Mouse (Mus musculus) brown adipose tissue, adult 24 weeks (tissue): ENCODE results near the gene Raver2. TPM values are rescaled to one million over a fixed set of nuclear protein-coding genes. Genes with fewer than 3 reads are reported as not detected.

Experiments
- H3K27ac ChIP-seq: fragments of 200-500 bp; replicated peaks from 2 replicates; pipeline ENCODE4 v1.5.1; 2012; ENCODE audit warnings: low read depth, mild to moderate bottlenecking, low read length
- H3K4me1 ChIP-seq: fragments of 200-500 bp; 2 replicates; pipeline ENCODE4 v1.6.1; 2012; ENCODE audit warnings: low read length, mixed read lengths; ENCODE audit not compliant: control insufficient read depth, insufficient read depth, insufficient read length
- H3K4me3 ChIP-seq: fragments of 200-500 bp; 2 replicates; pipeline ENCODE4 v1.5.1; 2012; ENCODE audit warnings: low read depth, mild to moderate bottlenecking, low read length, moderate library complexity; ENCODE audit not compliant: insufficient read depth
- polyA plus RNA-seq: library from polyadenylated mRNA; stranded (reverse); fragments of >200 nt; gene quantifications from 2 replicates; pipeline ENCODE4 v1.2.4, GENCODE M21; 2012; ENCODE audit not compliant: missing spikeins, insufficient read depth, insufficient read length

The Raver2 gene
- polyA plus RNA-seq, 1 experiment, result 4.3 TPM

GRCm38 (mm10) chr4:101177796-101178195 is 109.0 kb downstream of the Raver2 start:
- H3K4me1 ChIP-seq, result no peaks in the 10 kb centered on the region
- no peak overlapping the region for H3K4me3 ChIP-seq
- H3K27ac ChIP-seq, result no peak overlapping the region

GRCm38 (mm10) chr4:101179076-101179475 is 110.3 kb downstream of the Raver2 start:
- no peak overlapping the region for H3K27ac ChIP-seq

GRCm38 (mm10) chr4:101179836-101180235 is 111.1 kb downstream of the Raver2 start:
- H3K4me3 ChIP-seq, result no peak overlapping the region

More at GRCm38 (mm10) chr4:101179076-101179475, 110.3 kb downstream of the Raver2 start:
- H3K4me1 ChIP-seq, result peaks cover 3% of the 10 kb centered on the region; the same call in 1 of the 2 replicates
- no peak overlapping the region for H3K4me3 ChIP-seq

GRCm38 (mm10) chr4:101180681-101181080 is 111.9 kb downstream of the Raver2 start:
- H3K4me1 ChIP-seq, result peaks cover 6% of the 10 kb centered on the region; the same call in 1 of the 2 replicates
- no peak overlapping the region for H3K27ac ChIP-seq
- no peak overlapping the region for H3K4me3 ChIP-seq

More at GRCm38 (mm10) chr4:101179836-101180235, 111.1 kb downstream of the Raver2 start:
- no peak overlapping the region for H3K27ac ChIP-seq
- peaks cover 3% of the 10 kb centered on the region; the same call in 1 of the 2 replicates for H3K4me1 ChIP-seq

GRCm38 (mm10) chr4:101182603-101183011 is 113.8 kb downstream of the Raver2 start:
- Histone ChIP-seq H3K4me3 (peak overlapping the region; percentile 19; the same call in 1 of the 2 replicates), H3K27ac (peak overlapping the region; percentile 74), H3K4me1 (peaks cover 6% of the 10 kb centered on the region; the same call in 1 of the 2 replicates)

- Histone ChIP-seq H3K27ac (peak overlapping the region; percentile 79), H3K4me3 (no peak overlapping the region), H3K4me1 (peaks cover 6% of the 10 kb centered on the region; the same call in 1 of the 2 replicates)
Measured at GRCm38 (mm10) chr4:101185216-101185615, 116.4 kb downstream of the Raver2 start.

GRCm38 (mm10) chr4:101186591-101186990 is 117.8 kb downstream of the Raver2 start:
- Histone ChIP-seq H3K4me1 (peaks cover 6% of the 10 kb centered on the region; the same call in 1 of the 2 replicates), H3K27ac (no peak overlapping the region), H3K4me3 (no peak overlapping the region)

GRCm38 (mm10) chr4:101187381-101187780 is 118.6 kb downstream of the Raver2 start:
- peaks cover 6% of the 10 kb centered on the region; the same call in 1 of the 2 replicates for H3K4me1 ChIP-seq
- H3K27ac ChIP-seq, result no peak overlapping the region
- no peak overlapping the region for H3K4me3 ChIP-seq

GRCm38 (mm10) chr4:101192241-101192976 is 123.6 kb downstream of the Raver2 start:
- Histone ChIP-seq H3K27ac (no peak overlapping the region), H3K4me3 (no peak overlapping the region), H3K4me1 (peaks cover 8% of the 10 kb centered on the region; the same call in 1 of the 2 replicates)

GRCm38 (mm10) chr4:101194170-101194569 is 125.4 kb downstream of the Raver2 start:
- Histone ChIP-seq H3K4me1 (peaks cover 17% of the 10 kb centered on the region), H3K4me3 (no peak overlapping the region), H3K27ac (no peak overlapping the region)

GRCm38 (mm10) chr4:101196407-101196806 is 127.6 kb downstream of the Raver2 start:
- no peak overlapping the region for H3K4me3 ChIP-seq
- no peak overlapping the region for H3K27ac ChIP-seq
- peaks cover 24% of the 10 kb centered on the region for H3K4me1 ChIP-seq

- Histone ChIP-seq H3K4me3 (no peak overlapping the region), H3K27ac (no peak overlapping the region), H3K4me1 (peaks cover 22% of the 10 kb centered on the region)
Measured at GRCm38 (mm10) chr4:101197421-101198170, 128.8 kb downstream of the Raver2 start.

GRCm38 (mm10) chr4:101198333-101198732 is 129.6 kb downstream of the Raver2 start:
- Histone ChIP-seq H3K27ac (no peak overlapping the region), H3K4me3 (no peak overlapping the region), H3K4me1 (peaks cover 21% of the 10 kb centered on the region)

GRCm38 (mm10) chr4:101199433-101200081 is 130.8 kb downstream of the Raver2 start:
- H3K4me1 ChIP-seq, result peaks cover 21% of the 10 kb centered on the region
- H3K4me3 ChIP-seq, result no peak overlapping the region
- H3K27ac ChIP-seq, result no peak overlapping the region
